ENCODE assay signal across 10 mouse cellular contexts in the genomic region with DNA sequence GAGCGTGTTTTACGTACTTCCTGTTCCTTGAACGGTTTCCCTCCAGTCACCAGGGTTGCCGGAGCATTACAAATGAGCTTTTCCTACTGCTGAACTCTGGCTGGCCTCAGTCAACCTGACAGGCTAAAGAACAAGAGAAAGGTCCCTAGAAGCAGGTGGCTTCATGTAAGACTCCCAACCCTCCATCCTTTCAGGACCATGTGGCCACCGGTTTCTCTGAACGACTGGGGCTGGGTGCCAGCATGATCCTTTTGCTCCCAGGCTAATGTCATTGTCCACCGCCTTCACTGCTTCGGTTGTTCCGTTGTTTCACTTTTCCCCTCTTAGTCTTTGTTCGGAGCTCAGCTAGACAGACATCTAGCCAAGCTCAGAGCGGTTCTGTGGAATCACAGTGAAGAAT.
A peak's percentile ranks its signal among the peaks of the same experiment; 100 is the strongest.
DNase-seq lines count a peak whose midpoint lies in the region; ATAC-seq lines count a peak whose summit lies in the region.
"Had no signal": no experiment of that assay in that cellular context is flagged by ENCODE, and none has a peak within 500 bp of the region (broad histone marks: within the 10 kb centered on the region; RNA-seq: fewer than 3 reads in every experiment).

No protein-coding gene starts in this region.

- no peaks in the 10 kb centered on the region for H3K27me3 ChIP-seq in forebrain, embryonic 10.5 days (ENCODE audit: poor library complexity, severe bottlenecking)
- H3K27me3 ChIP-seq: embryonic facial prominence, embryonic 13.5 days had no signal

- H3K4me3 ChIP-seq in forebrain, embryonic 10.5 days, result no peak overlapping the region
- H3K4me3 ChIP-seq: embryonic facial prominence, embryonic 13.5 days had no signal

- 45% methylated on average over 11 of the region's 11 CpGs for WGBS in forebrain, embryonic 10.5 days

- no peak for ATAC-seq in activated CD4-positive, CD25-positive, alpha-beta regulatory T cell, adult 4 months
- ATAC-seq: inflammation-experienced regulatory T-cells, adult 6 months had no signal

- 0 out of 2 replicates have a peak, but pooled peaks cover 3% of the 10 kb centered on the region for H3K9me3 ChIP-seq in forebrain, embryonic 10.5 days
- H3K9me3 ChIP-seq: embryonic facial prominence, embryonic 13.5 days had no signal

- peak overlapping the region; percentile 62; the same call in 1 of the 2 replicates for H3K27ac ChIP-seq in forebrain, embryonic 10.5 days
- H3K27ac ChIP-seq: embryonic facial prominence, embryonic 13.5 days had no signal

- peaks cover 19% of the 10 kb centered on the region for H3K4me1 ChIP-seq in forebrain, embryonic 10.5 days
- H3K4me1 ChIP-seq: embryonic facial prominence, embryonic 13.5 days had no signal

- peak; percentile 25 to 66 for DNase-seq in adrenal gland, adult (ENCODE audit: inconsistent age in 2 of 2, low spot score in 1 of 2)
- DNase-seq in adrenal gland, postnatal 4 days (ENCODE audit: low spot score in 2 of 2), result no peak
- DNase-seq in forebrain, embryonic 10.5 days (ENCODE audit: extremely low spot score, low spot score), result peak; percentile 26
- DNase-seq in kidney, adult 18-20 months, result peak; percentile 51
- peak; percentile 40 for DNase-seq in lung, postnatal 36 days
- no peak for DNase-seq in urinary bladder, postnatal 10 days (ENCODE audit: low spot score)
- DNase-seq in left cerebral cortex, adult 11 months (ENCODE audit: low spot score), result no peak

- no peaks in the 10 kb centered on the region for H3K36me3 ChIP-seq in forebrain, embryonic 10.5 days (replicated peaks)
- H3K36me3 ChIP-seq: embryonic facial prominence, embryonic 13.5 days had no signal

Comparison
In these comparisons a context has a peak if more than half of its experiments do, and no peak if none do; other contexts are left out.
1. DNase-seq: peak in adrenal gland, adult (2 of 2), forebrain, embryonic 10.5 days (single experiment), kidney, adult 18-20 months (single experiment) and lung, postnatal 36 days (single experiment); none in adrenal gland, postnatal 4 days (0 of 2), urinary bladder, postnatal 10 days (single experiment) and left cerebral cortex, adult 11 months (single experiment).